Mouse (Mus musculus) intestine, embryonic 15.5 days (tissue): ENCODE measurements around the gene Tmem202. TPM values are rescaled to one million over a fixed set of nuclear protein-coding genes. Genes with fewer than 3 reads are reported as not detected.

Experiments
- ATAC-seq: fragments of 200-750 bp; cut with Nextera tagmentation; 2 replicates; pipeline ENCODE4 v1.8.0; 2017; ENCODE audit warnings: moderate TSS enrichment, moderate library complexity
- H3K27ac ChIP-seq: fragments of 300-500 bp; sonication (generic); 2 replicates; pipeline ENCODE4 v1.5.1; 2015; ENCODE audit warnings: mild to moderate bottlenecking, inconsistent platforms
- H3K27me3 ChIP-seq: fragments of 300-500 bp; sonication (generic); replicated peaks from 2 replicates; pipeline ENCODE4 v1.6.1; 2015; ENCODE audit warnings: inconsistent platforms
- H3K36me3 ChIP-seq: fragments of 300-500 bp; sonication (generic); 2 replicates; pipeline ENCODE4 v1.6.1; 2015; ENCODE audit warnings: inconsistent platforms
- H3K4me1 ChIP-seq: fragments of 300-500 bp; sonication (generic); replicated peaks from 2 replicates; pipeline ENCODE4 v1.6.1; 2015; ENCODE audit warnings: inconsistent platforms
- H3K4me2 ChIP-seq: fragments of 300-500 bp; sonication (generic); replicated peaks from 2 replicates; pipeline ENCODE4 v1.6.1; 2015; ENCODE audit warnings: mild to moderate bottlenecking, inconsistent platforms
- H3K4me3 ChIP-seq: fragments of 300-500 bp; sonication (generic); replicated peaks from 2 replicates; pipeline ENCODE4 v1.5.1; 2015; ENCODE audit warnings: inconsistent platforms
- H3K9ac ChIP-seq: fragments of 300-500 bp; sonication (generic); 2 replicates; pipeline ENCODE4 v1.6.1; 2015; ENCODE audit warnings: inconsistent platforms
- H3K9me3 ChIP-seq: fragments of 300-500 bp; sonication (generic); 2 replicates; pipeline ENCODE4 v1.6.1; 2016; ENCODE audit warnings: inconsistent platforms
- WGBS: fragments of 180-500 bp; shearing (Covaris S2); methylation state at CpG from one replicate; pipeline ENCODE4 v1.1.7; 2015; 5-methylcytosine and 5-hydroxymethylcytosine counted together
- polyA plus RNA-seq: library from polyadenylated mRNA; unstranded; fragments of >200 nt; fragmentation: Nextera tagmentation; extraction: Ambion mirVana; gene quantifications from 2 replicates; pipeline ENCODE4 v1.2.1, GENCODE M21; 2015

The Tmem202 gene
- polyA plus RNA-seq, 1 experiment from 2014 or later: not detected

DNA sequence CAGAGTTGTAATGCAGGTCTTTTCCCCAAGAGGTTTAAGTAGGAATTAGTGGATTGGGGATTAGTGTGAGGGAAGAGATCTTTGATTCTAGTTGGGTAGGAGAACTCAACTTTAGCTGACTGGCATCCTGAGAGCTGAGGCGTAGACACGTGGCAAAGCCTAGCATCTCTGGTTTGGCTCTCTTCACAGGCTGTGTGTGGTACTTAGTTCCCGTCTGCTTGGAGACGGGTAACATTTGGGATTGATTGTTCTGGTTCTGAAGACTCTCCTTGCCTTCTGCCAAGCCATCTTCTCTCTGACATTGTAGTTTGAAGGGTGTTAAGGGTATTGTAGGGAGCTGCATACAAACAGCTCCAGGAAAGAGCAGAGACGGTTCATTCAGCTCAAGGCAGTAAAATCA lies 13.0 kb upstream of the Tmem202 start:
- Histone ChIP-seq H3K9ac (no peak overlapping the region), H3K4me1 (no peaks in the 10 kb centered on the region), H3K27ac (no peak overlapping the region), H3K36me3 (peaks cover 3% of the 10 kb centered on the region), H3K4me3 (no peak overlapping the region), H3K9me3 (no peaks in the 10 kb centered on the region), H3K4me2 (no peak overlapping the region), H3K27me3 (no peaks in the 10 kb centered on the region)
- ATAC-seq: no peak
- WGBS: 93% methylated on average over 5 of the region's 5 CpGs

DNA sequence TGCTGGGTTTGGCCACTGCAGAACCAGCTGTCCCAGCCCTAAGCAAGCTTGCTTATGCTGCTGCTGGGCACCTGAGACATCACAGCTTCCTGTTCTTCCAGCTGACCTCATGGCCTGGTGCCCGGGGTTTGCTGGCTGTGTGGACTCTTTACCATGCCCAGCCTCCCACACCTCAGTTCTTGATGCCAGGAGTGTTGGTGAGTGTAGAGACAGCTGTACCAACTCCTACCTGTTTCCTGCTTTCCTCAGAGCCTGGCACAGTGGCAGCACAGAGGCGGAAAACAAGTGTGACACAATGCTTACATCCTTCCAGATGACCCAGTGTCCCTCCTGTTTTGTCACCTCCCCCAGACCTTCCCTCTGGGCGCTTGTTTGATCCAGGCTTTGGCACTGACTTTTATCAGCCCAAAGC lies 12.0 kb upstream of the Tmem202 start:
- ATAC-seq: no peak
- Histone ChIP-seq H3K27me3 (no peaks in the 10 kb centered on the region), H3K9me3 (no peaks in the 10 kb centered on the region), H3K4me1 (0 out of 2 replicates have a peak, but pooled peaks cover 3% of the 10 kb centered on the region), H3K4me3 (no peak overlapping the region), H3K9ac (no peak overlapping the region), H3K36me3 (peaks cover 3% of the 10 kb centered on the region), H3K4me2 (no peak overlapping the region), H3K27ac (no peak overlapping the region)
- 65% methylated on average over 3 of the region's 3 CpGs for WGBS

DNA sequence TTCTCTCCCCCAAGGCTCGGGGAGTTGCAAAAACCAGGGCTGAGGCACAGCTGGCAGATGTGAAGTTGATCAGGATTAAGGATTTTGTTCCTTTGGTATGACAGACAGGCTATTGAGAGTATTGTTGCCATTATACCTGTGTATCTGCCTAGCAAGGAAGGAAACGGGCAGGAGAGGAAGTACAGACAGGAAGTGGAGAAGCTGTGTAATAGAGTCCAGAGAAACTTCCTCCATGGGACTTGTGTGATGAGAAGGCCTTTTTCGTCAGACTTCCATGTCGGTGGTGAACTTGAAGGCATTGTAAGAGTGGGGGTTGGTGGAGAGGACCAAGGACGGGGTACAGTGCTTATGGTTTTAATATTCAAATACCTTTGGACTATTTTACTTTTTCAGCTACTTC lies 11.4 kb upstream of the Tmem202 start:
- Histone ChIP-seq H3K4me1 (0 out of 2 replicates have a peak, but pooled peaks cover 3% of the 10 kb centered on the region), H3K9ac (no peak overlapping the region), H3K4me2 (no peak overlapping the region), H3K9me3 (no peaks in the 10 kb centered on the region), H3K36me3 (peaks cover 3% of the 10 kb centered on the region), H3K27me3 (no peaks in the 10 kb centered on the region), H3K4me3 (no peak overlapping the region), H3K27ac (no peak overlapping the region)
- WGBS: 76% methylated on average over 5 of the region's 5 CpGs
- no peak for ATAC-seq

DNA sequence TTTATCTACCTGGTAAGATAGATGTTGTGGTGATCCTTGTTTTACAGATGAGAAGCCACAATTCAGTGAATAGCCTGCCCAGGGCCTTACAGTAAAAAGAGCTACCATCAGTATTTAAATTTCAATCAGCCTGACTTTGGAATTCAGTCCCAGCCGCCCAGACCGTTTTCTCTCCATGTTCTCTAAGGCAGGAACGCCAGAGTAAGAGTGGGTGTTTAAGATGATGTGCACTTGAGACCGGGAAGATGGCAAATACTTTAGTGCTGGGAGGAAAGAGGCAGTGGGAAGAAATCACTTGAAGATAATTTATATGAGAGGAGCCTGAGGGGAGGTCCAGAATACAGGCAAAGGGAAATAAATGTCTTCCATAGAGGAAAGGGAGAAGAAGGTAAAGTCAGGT lies 10.4 kb upstream of the Tmem202 start:
- Histone ChIP-seq H3K27ac (no peak overlapping the region), H3K4me3 (no peak overlapping the region), H3K9ac (no peak overlapping the region), H3K4me2 (no peak overlapping the region), H3K9me3 (no peaks in the 10 kb centered on the region), H3K27me3 (no peaks in the 10 kb centered on the region), H3K36me3 (no peaks in the 10 kb centered on the region), H3K4me1 (0 out of 2 replicates have a peak, but pooled peaks cover 3% of the 10 kb centered on the region)
- no peak for ATAC-seq
- 83% methylated on average over 4 of the region's 4 CpGs for whole genome bisulfite sequencing

DNA sequence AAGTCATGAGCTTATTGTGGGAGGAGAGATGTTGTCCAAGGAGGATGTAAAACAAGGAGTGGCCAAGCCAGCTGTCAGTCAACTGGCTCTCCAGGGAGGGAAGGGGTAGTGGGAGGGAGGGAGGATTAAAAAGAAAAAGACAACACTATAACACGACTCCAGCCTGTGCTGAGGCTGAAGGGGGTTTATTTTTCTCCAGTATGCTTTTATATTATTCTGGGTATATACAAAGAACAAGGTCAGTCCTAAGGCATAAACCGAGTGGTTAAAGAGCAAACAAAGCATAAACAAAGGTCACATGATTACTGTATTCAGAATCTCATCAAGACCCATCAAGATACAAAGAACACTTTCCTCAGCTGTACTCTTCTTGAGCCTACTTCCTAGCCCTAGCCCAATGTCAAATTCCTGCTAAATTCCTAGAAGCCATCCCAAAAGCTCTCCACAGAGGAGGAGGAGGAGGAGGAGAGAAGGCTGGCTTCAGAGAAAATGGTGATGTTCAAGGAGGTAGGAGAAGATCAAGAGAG lies 9.4 kb upstream of the Tmem202 start:
- Histone ChIP-seq H3K36me3 (no peaks in the 10 kb centered on the region), H3K4me2 (no peak overlapping the region), H3K4me3 (no peak overlapping the region), H3K9me3 (no peaks in the 10 kb centered on the region), H3K27me3 (no peaks in the 10 kb centered on the region), H3K4me1 (0 out of 2 replicates have a peak, but pooled peaks cover 3% of the 10 kb centered on the region), H3K27ac (no peak overlapping the region), H3K9ac (no peak overlapping the region)
- WGBS: 60% methylated on average over 2 of the region's 2 CpGs
- ATAC-seq: no peak

DNA sequence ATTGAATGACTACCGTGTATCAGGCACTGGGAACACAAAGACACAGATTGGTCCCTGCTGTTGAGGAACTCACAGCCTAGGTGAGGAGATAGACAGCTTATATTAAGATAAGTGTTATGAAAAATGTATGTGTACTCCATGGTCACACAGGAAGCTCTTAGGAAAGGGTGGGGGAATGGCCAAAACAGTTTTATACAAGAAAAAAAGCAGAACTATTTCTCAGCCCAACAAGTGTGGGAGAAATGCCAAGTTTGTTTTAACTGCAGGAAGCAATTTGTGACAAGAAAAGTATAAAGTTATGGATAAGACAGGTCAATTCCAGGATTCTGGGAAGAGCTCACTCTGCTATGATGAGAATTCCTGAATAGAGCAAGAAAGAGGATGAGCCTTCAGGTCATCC lies 8.2 kb upstream of the Tmem202 start:
- H3K4me3 ChIP-seq: no peak overlapping the region
- 85% methylated on average over 1 of the region's 1 CpGs for WGBS
- ATAC-seq: no peak
- no peaks in the 10 kb centered on the region for H3K9me3 ChIP-seq
- H3K27me3 ChIP-seq: no peaks in the 10 kb centered on the region
- no peak overlapping the region for H3K27ac ChIP-seq
- H3K36me3 ChIP-seq: no peaks in the 10 kb centered on the region
- no peak overlapping the region for H3K9ac ChIP-seq
- H3K4me1 ChIP-seq: 0 out of 2 replicates have a peak, but pooled peaks cover 3% of the 10 kb centered on the region
- no peak overlapping the region for H3K4me2 ChIP-seq

DNA sequence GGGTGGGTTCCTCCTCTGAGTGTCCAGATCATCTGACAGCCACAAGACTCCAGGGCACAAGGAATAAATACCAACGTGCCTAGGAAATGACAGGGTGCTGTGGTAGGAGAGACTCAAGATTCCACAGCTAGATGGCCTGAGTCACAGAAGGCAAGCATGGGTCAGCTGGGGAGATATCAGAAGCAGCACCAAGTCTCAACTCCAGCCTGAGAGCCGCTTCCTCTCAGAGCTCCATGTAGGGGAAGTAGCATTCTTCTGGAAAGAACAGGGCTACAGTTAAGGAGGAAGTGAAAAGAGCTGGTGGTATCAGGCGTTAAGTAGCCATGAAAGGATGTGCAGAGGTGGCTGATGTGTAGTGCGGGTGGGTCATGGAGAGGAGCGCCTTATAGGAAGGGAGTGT lies 5.1 kb upstream of the Tmem202 start:
- no peak overlapping the region for H3K27ac ChIP-seq
- H3K27me3 ChIP-seq: no peaks in the 10 kb centered on the region
- H3K4me2 ChIP-seq: no peak overlapping the region
- H3K4me3 ChIP-seq: no peak overlapping the region
- peaks cover 9% of the 10 kb centered on the region for H3K4me1 ChIP-seq
- 76% methylated on average over 5 of the region's 5 CpGs for WGBS
- no peak for ATAC-seq
- H3K9me3 ChIP-seq: no peaks in the 10 kb centered on the region
- H3K9ac ChIP-seq: no peak overlapping the region
- no peaks in the 10 kb centered on the region for H3K36me3 ChIP-seq

DNA sequence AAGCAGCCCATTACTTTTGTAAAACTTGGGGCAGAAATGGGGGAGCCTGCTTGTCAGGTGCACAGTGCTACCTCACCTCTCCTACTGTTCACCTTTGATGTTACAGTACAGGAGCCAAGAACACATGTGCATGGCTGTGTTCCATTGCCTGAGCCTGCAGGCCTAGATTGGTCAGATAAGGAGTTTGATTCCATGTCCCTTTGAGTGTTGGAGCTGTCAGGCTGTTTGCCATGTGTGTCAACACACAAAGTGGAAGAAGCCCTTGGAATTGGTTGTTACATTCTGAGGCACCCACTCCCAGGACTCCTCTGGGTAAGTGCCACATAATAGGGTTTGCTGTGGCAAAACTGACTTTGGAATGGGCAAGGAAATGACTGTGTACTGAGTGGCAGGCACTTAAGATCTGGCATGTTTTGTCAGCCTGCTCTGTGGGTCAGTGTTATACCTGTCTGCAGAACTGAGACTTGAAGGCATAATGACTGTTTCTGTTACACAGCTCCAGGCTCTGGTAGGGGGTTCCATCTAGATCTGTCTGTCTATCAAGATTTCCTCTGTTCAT lies 3.2 kb upstream of the Tmem202 start:
- no peaks in the 10 kb centered on the region for H3K36me3 ChIP-seq
- H3K4me2 ChIP-seq: no peak overlapping the region
- no peaks in the 10 kb centered on the region for H3K9me3 ChIP-seq
- no peak overlapping the region for H3K9ac ChIP-seq
- no peaks in the 10 kb centered on the region for H3K27me3 ChIP-seq
- ATAC-seq: no peak
- H3K4me1 ChIP-seq: peaks cover 13% of the 10 kb centered on the region
- no peak overlapping the region for H3K27ac ChIP-seq
- H3K4me3 ChIP-seq: no peak overlapping the region

DNA sequence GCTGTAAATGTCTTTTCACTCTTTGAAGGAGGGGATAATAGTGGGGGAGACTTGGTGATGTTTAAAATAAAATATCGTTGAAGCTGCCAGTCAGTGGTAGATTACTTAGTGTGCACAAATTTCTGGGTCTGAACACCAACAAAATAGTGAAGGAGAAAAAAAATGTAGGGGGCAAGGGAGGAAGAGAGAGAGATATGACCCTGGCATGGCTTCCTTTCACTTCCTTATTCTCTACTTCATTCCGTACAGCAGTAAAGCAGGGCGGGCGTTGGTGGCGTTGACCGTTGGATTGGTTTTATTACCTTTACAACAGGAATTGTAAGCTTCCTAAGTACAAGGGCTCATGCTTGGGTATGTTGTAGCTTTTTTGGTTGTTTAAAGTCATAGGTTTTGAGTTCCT lies 2.0 kb upstream of the Tmem202 start:
- H3K4me2 ChIP-seq: peak overlapping the region; percentile 86
- H3K9ac ChIP-seq: no peak overlapping the region
- no peak overlapping the region for H3K4me3 ChIP-seq
- H3K27me3 ChIP-seq: no peaks in the 10 kb centered on the region
- 65% methylated on average over 6 of the region's 6 CpGs for WGBS
- no peaks in the 10 kb centered on the region for H3K9me3 ChIP-seq
- peaks cover 10% of the 10 kb centered on the region for H3K4me1 ChIP-seq
- ATAC-seq: no peak
- H3K36me3 ChIP-seq: no peaks in the 10 kb centered on the region
- H3K27ac ChIP-seq: no peak overlapping the region; the same call in 1 of the 2 replicates

DNA sequence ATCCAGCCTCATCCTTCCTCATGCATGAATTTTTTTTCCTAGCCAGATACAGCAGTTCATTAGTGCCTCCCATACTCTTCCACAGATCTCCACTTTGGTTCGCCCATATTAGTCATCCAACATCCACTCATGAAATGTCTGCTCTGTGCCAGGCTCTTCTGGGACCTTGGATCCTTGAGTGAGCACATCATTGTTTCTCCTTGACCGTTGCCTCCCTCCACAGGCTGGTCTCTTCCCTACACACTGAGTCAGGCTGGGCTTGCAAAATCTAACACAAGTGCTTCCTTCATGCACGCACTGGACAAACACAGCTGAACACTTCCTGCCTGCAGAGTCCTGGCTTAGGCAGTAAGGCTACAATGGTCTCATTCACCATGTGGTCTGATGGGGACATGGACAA lies 2.0 kb downstream of the Tmem202 start:
- 73% methylated on average over 3 of the region's 3 CpGs for WGBS
- Histone ChIP-seq H3K4me2 (no peak overlapping the region), H3K9me3 (no peaks in the 10 kb centered on the region), H3K27ac (no peak overlapping the region), H3K36me3 (no peaks in the 10 kb centered on the region), H3K4me3 (no peak overlapping the region), H3K27me3 (no peaks in the 10 kb centered on the region), H3K9ac (no peak overlapping the region), H3K4me1 (peaks cover 10% of the 10 kb centered on the region)
- no peak for ATAC-seq

DNA sequence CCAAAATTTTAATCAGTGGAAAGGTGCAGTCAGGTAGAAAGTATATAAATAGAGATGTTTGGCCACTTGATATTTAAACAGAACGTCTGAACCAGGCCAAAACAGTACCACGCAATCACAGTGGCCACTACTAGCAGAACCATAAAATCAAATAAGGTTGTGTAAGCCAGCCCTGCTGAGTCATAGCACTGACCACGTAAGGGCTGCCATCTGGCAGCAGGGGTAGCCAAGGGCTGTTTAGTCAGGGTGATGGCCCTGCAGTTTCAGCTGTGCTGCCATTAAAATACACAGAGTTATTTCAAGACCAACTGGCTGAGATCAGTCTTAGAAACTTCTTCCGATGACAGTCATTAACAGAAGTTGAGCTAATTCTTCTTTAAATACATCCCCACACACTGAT lies 5.8 kb downstream of the Tmem202 start:
- 62% methylated on average over 4 of the region's 4 CpGs for WGBS
- ATAC-seq: no peak
- Histone ChIP-seq H3K27me3 (no peaks in the 10 kb centered on the region), H3K9me3 (no peaks in the 10 kb centered on the region), H3K27ac (no peak overlapping the region), H3K4me2 (no peak overlapping the region), H3K4me1 (0 out of 2 replicates have a peak, but pooled peaks cover under 1% of the 10 kb centered on the region), H3K9ac (no peak overlapping the region), H3K36me3 (no peaks in the 10 kb centered on the region), H3K4me3 (no peak overlapping the region)

DNA sequence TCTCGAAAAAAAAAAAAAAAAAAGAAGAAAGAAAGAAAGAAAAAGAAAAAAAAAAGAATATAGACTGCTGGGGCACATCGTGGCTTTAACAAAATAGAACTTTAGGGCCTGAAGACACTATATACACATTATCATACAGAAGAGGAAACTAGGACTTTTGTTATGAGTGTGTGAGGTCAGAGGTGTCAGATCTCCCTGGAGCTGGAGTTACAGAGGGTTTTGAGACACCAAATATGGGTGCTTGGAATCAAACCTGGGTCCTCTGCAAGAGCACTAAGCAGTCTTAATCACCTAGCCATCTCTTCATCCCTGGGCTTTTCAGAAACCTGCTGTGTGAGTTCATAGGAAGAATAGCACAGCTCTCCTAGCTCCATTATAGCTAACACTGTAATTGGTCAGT lies 6.2 kb downstream of the Tmem202 start:
- no peak for ATAC-seq
- H3K4me1 ChIP-seq: no peaks in the 10 kb centered on the region
- WGBS: 69% methylated on average over 2 of the region's 2 CpGs
- no peak overlapping the region for H3K9ac ChIP-seq
- no peak overlapping the region for H3K27ac ChIP-seq
- H3K36me3 ChIP-seq: no peaks in the 10 kb centered on the region
- no peak overlapping the region for H3K4me2 ChIP-seq
- no peak overlapping the region for H3K4me3 ChIP-seq
- no peaks in the 10 kb centered on the region for H3K27me3 ChIP-seq
- no peaks in the 10 kb centered on the region for H3K9me3 ChIP-seq

DNA sequence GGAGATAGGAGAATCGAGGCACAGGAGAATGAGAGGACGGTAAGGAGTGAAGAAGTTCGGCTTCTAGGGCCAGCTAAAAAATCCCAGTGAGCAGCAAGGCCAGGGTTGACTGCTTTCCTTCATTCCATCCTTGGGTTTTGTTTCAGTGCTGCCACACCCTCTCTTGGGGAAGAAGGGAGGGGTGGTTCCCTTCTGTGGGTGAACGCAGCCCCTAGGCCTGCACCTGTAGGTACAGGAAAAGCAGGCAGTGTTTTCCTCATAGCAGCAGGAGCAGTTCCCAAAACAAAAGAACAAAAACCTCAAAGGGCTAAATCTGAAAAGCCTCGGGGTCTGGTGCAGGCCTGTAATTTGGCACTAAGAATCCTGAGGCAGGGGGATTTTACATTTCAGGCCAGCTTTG lies 8.0 kb downstream of the Tmem202 start:
- Histone ChIP-seq H3K4me2 (no peak overlapping the region), H3K36me3 (no peaks in the 10 kb centered on the region), H3K9me3 (no peaks in the 10 kb centered on the region), H3K9ac (no peak overlapping the region), H3K27ac (no peak overlapping the region), H3K4me3 (no peak overlapping the region), H3K27me3 (no peaks in the 10 kb centered on the region), H3K4me1 (no peaks in the 10 kb centered on the region)
- no peak for ATAC-seq
- WGBS: 53% methylated on average over 5 of the region's 5 CpGs
